Mouse (Mus musculus) liver, embryonic 14.5 days (tissue): Measurements from ENCODE around the gene Slc25a53. TPM values are rescaled to one million over a fixed set of nuclear protein-coding genes. Genes with fewer than 3 reads are reported as not detected.

Experiments used
- ATAC-seq: fragments of 200-750 bp; cut with Nextera tagmentation; 2 replicates; pipeline ENCODE4 v1.8.0; 2017; ENCODE audit warnings: moderate number of reproducible peaks, mild to moderate bottlenecking, moderate library complexity; ENCODE audit not compliant: insufficient read depth
- DNase-seq, 3 experiments: peaks; one replicate each; pipeline ENCODE4 v3.0.0-alpha.2; 2012 to 2013; ENCODE audit warnings: low read depth in 3 of 3, low spot score in 3 of 3
- H3K27ac ChIP-seq: fragments of 300-500 bp; sonication (generic); 2 replicates; pipeline ENCODE4 v1.5.1; 2014; ENCODE audit warnings: moderate library complexity, mild to moderate bottlenecking, control low read depth, inconsistent platforms
- H3K27me3 ChIP-seq: fragments of 300-500 bp; sonication (generic); 2 replicates; pipeline ENCODE4 v1.6.1; 2014; ENCODE audit warnings: mild to moderate bottlenecking, low read length, moderate library complexity; ENCODE audit not compliant: control insufficient read depth, insufficient read depth
- H3K36me3 ChIP-seq: fragments of 300-500 bp; sonication (generic); replicated peaks from 2 replicates; pipeline ENCODE4 v1.6.1; 2014; ENCODE audit warnings: low read depth; ENCODE audit not compliant: control insufficient read depth, insufficient read depth
- H3K4me1 ChIP-seq, 2 experiments: fragments of 200-500 bp in 1 of 2; fragments of 300-500 bp in 1 of 2; sonication (generic) in 1 of 2; replicated peaks; 2 replicates each; pipeline ENCODE4 v1.6.1; 2012 to 2014; ENCODE audit warnings: antibody characterized with exemption in 1 of 2, inconsistent platforms in 1 of 2, low read length in 1 of 2; ENCODE audit not compliant: control insufficient read depth in 2 of 2, insufficient read depth in 2 of 2
- H3K4me2 ChIP-seq: fragments of 300-500 bp; sonication (generic); 2 replicates; pipeline ENCODE4 v1.6.1; 2014; ENCODE audit warnings: low read depth, mild to moderate bottlenecking, control low read depth, moderate library complexity
- H3K4me3 ChIP-seq, 2 experiments: fragments of 200-500 bp in 1 of 2; fragments of 300-500 bp in 1 of 2; sonication (generic) in 1 of 2; 2 replicates each; pipeline ENCODE4 v1.5.1; 2012 to 2014; ENCODE audit warnings: low read depth in 2 of 2, low read length in 2 of 2, mild to moderate bottlenecking in 2 of 2, control low read depth in 1 of 2, inconsistent platforms in 1 of 2, moderate library complexity in 1 of 2; ENCODE audit not compliant: insufficient read depth in 1 of 2
- H3K9ac ChIP-seq: fragments of 300-500 bp; sonication (generic); replicated peaks from 2 replicates; pipeline ENCODE4 v1.6.1; 2014; ENCODE audit warnings: mild to moderate bottlenecking, control low read depth, moderate library complexity
- H3K9me3 ChIP-seq: fragments of 300-500 bp; sonication (generic); 2 replicates; pipeline ENCODE4 v1.6.1; 2016; ENCODE audit warnings: low read length, mixed read lengths; ENCODE audit not compliant: control insufficient read depth
- CTCF ChIP-seq: IDR thresholded peaks from 2 replicates; pipeline ENCODE4 v1.5.1; 2016; ENCODE audit warnings: antibody characterized with exemption, low read depth, control low read depth
- EP300 ChIP-seq: IDR thresholded peaks from 2 replicates; pipeline ENCODE4 v1.6.1; 2016; ENCODE audit warnings: antibody characterized with exemption, low read depth
- WGBS: fragments of 180-500 bp; shearing (Covaris S2); extraction: QIAGEN DNeasy Blood & Tissue Kit; methylation state at CpG from one replicate; pipeline ENCODE4 v1.1.7; 2014; ENCODE audit not compliant: insufficient replicate concordance; 5-methylcytosine and 5-hydroxymethylcytosine counted together
- polyA plus RNA-seq, 2 experiments: library from polyadenylated mRNA; depleted of rRNA in 1 of 2; stranded (reverse) in 1 of 2; unstranded in 1 of 2; fragments of >200 nt; fragmentation: Nextera tagmentation in 1 of 2; extraction: Ambion mirVana in 1 of 2; gene quantifications; 2 replicates each; pipeline versions ENCODE4 v1.2.1 to v1.2.3; 2012 to 2014

Slc25a53 gene
- polyA plus RNA-seq, 2 experiments: 1.3 to 2.1 TPM

DNA sequence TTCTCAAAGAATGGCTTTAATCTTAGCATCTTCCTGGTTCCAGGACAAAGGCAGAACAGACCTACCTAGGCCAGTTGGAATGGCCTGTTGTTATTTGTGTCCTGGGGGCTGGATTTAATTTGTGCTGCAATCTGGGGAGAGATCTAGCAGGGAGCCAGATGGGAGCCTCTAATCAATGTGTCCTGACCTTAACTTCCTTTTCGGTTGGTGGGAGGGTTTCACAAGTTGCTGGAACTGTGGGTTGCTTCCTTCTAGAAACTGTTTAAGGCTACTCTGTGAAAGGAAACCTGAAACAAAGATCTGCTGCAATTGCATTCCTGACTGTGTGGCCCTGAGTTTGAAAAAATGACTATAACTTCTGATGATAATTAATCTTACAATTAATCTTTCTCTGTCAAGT is 20.4 kb downstream of the Slc25a53 start:
- no peaks in the 10 kb centered on the region for H3K9me3 ChIP-seq
- H3K27me3 ChIP-seq: no peaks in the 10 kb centered on the region
- no peak overlapping the region for H3K4me2 ChIP-seq
- TF ChIP-seq EP300 (no peak), CTCF (no peak)
- H3K9ac ChIP-seq: no peak overlapping the region
- ATAC-seq (no peak), DNase-seq (no peak)
- no peak overlapping the region for H3K4me3 ChIP-seq
- no peaks in the 10 kb centered on the region for H3K36me3 ChIP-seq
- H3K27ac ChIP-seq: no peak overlapping the region
- 54% methylated on average over 1 of the region's 1 CpGs for WGBS
- no peaks in the 10 kb centered on the region for H3K4me1 ChIP-seq

DNA sequence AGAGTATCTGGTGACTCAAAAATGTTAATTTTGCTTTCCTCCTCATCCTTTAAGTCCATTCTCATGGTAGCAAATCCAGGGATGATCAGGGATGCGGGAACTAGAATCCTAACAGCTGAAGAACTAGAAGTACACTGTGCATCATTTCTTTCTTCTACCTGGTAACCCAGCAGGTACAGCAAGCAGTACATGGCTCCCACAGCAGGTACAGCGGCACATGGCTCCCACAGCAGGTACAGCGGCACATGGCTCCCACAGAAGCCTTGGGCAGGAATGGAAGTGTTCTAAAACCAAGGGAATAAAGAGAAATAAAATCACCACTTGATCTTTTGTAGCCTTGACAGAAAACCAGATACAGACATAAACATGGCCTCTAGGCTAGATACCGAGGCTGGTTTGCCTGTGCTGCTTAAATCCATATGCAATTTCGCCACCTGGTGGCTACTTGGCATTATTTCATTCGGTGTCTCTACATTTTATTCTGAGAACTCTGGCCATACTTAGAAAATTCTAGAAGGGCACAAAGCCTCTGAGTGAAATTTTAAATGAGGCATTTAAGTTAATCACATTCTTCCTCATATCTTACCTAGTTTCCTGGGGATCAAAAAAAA is 22.9 kb downstream of the Slc25a53 start:
- Histone ChIP-seq H3K4me2 (no peak overlapping the region), H3K36me3 (no peaks in the 10 kb centered on the region), H3K9me3 (no peaks in the 10 kb centered on the region), H3K9ac (no peak overlapping the region), H3K4me1 (no peaks in the 10 kb centered on the region), H3K4me3 (no peak overlapping the region), H3K27ac (no peak overlapping the region), H3K27me3 (no peaks in the 10 kb centered on the region)
- peak; percentile 50 for TF ChIP-seq CTCF
- TF ChIP-seq EP300: no peak
- WGBS: 40% methylated on average over 6 of the region's 6 CpGs
- DNase-seq: peak; percentile 17 to 20 (median 19)
- ATAC-seq: no peak

DNA sequence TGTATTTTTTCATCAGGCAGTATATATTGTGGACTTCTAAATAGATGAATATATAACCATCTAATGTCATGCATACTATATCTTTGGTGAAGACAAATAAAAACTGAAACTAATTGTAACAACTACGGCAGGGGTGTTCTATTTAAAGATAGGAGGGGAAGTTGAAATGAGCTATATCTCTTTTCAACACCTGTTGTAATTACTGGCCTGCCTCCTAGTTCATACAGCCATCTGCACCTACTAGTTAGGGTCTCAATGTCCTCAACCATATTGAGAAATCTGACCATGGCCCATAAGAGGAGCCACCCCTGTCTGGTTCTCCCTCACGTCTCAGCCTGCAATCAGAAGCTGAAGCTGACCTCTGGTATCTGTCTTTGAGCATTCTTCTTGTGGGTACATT is 41.8 kb downstream of the Slc25a53 start:
- DNase-seq (no peak), ATAC-seq (no peak)
- Histone ChIP-seq H3K27ac (no peak overlapping the region), H3K9me3 (no peaks in the 10 kb centered on the region), H3K36me3 (no peaks in the 10 kb centered on the region), H3K4me1 (no peaks in the 10 kb centered on the region), H3K4me2 (no peak overlapping the region), H3K27me3 (peaks cover 12% of the 10 kb centered on the region), H3K4me3 (no peak overlapping the region), H3K9ac (no peak overlapping the region)
- 40% methylated on average over 2 of the region's 2 CpGs for WGBS
- TF ChIP-seq EP300 (no peak), CTCF (no peak)

DNA sequence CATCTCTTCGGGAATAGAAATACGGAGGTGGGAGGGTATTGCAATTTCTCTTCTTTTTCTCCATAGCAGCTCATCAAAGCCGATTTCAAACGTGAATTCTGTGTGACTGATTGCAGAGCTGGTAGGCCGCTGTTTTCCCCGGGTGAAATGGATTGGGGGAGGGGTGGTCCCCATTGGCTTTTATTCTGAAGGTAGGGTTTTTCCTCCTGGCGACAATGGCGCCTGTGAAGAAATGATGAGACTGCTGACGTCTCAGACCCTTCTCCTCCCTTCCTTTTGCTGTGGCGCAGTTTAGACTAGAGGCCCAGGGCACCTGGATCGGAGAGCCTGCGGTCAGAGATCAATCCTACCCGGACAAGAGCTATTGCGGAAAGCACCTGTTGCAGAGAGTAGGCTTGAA is 44.5 kb downstream of the Slc25a53 start:
- no peaks in the 10 kb centered on the region for H3K36me3 ChIP-seq
- H3K9ac ChIP-seq: no peak overlapping the region
- TF ChIP-seq CTCF (no peak), EP300 (no peak)
- H3K4me3 ChIP-seq: no peak overlapping the region
- no peaks in the 10 kb centered on the region for H3K4me1 ChIP-seq
- peaks cover 12% of the 10 kb centered on the region for H3K27me3 ChIP-seq
- H3K9me3 ChIP-seq: no peaks in the 10 kb centered on the region
- DNase-seq: no peak
- H3K4me2 ChIP-seq: no peak overlapping the region
- 46% methylated on average over 14 of the region's 14 CpGs for WGBS
- no peak overlapping the region for H3K27ac ChIP-seq
- ATAC-seq: no peak

DNA sequence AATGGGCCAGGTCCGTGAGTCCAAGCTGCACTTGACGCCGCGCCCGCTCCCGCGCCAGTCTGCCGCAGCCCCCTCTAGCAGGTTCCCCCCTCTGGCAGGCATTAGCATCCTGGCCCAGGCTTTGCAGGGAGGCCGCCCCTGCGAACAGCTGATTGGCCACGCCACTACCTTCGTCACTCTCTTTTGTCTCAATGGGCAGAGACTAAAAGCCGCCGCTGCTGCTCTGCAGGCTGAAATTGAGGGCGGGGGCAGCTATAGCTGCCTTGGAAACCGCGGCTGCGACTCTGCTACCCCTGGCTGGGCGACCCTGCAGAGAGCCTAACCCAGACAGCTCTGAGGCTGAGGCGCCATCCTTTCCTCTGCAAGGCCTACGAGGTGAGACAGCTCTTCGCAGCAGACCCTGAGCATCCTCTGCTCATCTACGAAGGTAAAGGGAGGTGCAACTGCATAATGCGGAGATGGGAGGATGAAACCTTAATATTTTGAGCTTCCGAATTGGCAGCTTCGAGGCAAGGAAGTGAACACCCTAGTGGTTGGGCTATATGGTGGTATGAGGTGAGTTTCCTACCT is 45.0 kb downstream of the Slc25a53 start, which contains the start of gene Zcchc18:
Gene Zcchc18 (plus strand): TSS at position 178 of the 570 bp plus-strand sequence.
- no peak within 1 kb of the TSS for H3K9ac ChIP-seq
- H3K27ac ChIP-seq: no peak within 1 kb of the TSS
- no peaks in the 10 kb centered on the region for H3K4me1 ChIP-seq
- TF ChIP-seq CTCF (no peak), EP300 (no peak)
- H3K27me3 ChIP-seq: peaks cover 12% of the 10 kb centered on the region
- no peak for DNase-seq
- H3K9me3 ChIP-seq: no peaks in the 10 kb centered on the region
- ATAC-seq: no peak
- H3K36me3 ChIP-seq: no peaks in the 10 kb centered on the region
- WGBS: 9% methylated on average over 26 of the region's 26 CpGs
- peak within 1 kb of the TSS in 1 of 2 experiments; percentile 4; a peak in 1 of 4 replicates for H3K4me3 ChIP-seq
- H3K4me2 ChIP-seq: peak within 1 kb of the TSS; percentile 24
